Mouse (Mus musculus) C2C12 (cell line): ENCODE results near the gene Dppa3. TPM values are rescaled to one million over a fixed set of nuclear protein-coding genes. Genes with fewer than 3 reads are reported as not detected.

ENCODE experiments used
- H3K27me3 ChIP-seq: one replicate; pipeline ENCODE4 v1.6.1; 2011; ENCODE audit not compliant: control insufficient read depth, insufficient read depth, insufficient read length
- H3K36me3 ChIP-seq: one replicate; pipeline ENCODE4 v1.6.1; 2011; ENCODE audit not compliant: control insufficient read depth, insufficient read depth
- H3K4me3 ChIP-seq: one replicate; pipeline ENCODE4 v1.5.1; 2011; ENCODE audit warnings: mild to moderate bottlenecking, control low read depth; ENCODE audit not compliant: poor library complexity, insufficient read depth, severe bottlenecking
- H3K79me2 ChIP-seq: one replicate; pipeline ENCODE4 v1.6.1; 2011; ENCODE audit not compliant: control insufficient read depth, insufficient read depth
- H3K79me3 ChIP-seq: one replicate; pipeline ENCODE4 v1.6.1; 2011; ENCODE audit warnings: low read depth, control low read depth
- H3ac ChIP-seq: one replicate; pipeline ENCODE3; 2011; ENCODE audit warnings: low read depth; ENCODE audit not compliant: control insufficient read depth, insufficient read length
- CEBPB ChIP-seq: IDR thresholded peaks from one replicate; pipeline ENCODE4 v1.6.1; 2011; ENCODE audit warnings: low read depth, mild to moderate bottlenecking, control low read depth, moderate library complexity
- CTCF ChIP-seq: IDR thresholded peaks from one replicate; pipeline ENCODE4 v1.5.1; 2011; ENCODE audit not compliant: control insufficient read depth, insufficient read depth, insufficient read length
- FOSL1 ChIP-seq: IDR thresholded peaks from one replicate; pipeline ENCODE4 v1.8.0; 2011; ENCODE audit warnings: mild to moderate bottlenecking, low read length; ENCODE audit not compliant: poor library complexity, insufficient read depth, severe bottlenecking
- MAX ChIP-seq: IDR thresholded peaks from one replicate; pipeline ENCODE4 v1.6.1; 2011; ENCODE audit warnings: mild to moderate bottlenecking, control low read depth
- MYOD1 ChIP-seq: IDR thresholded peaks from one replicate; pipeline ENCODE4 v1.6.1; 2011; ENCODE audit warnings: low read depth; ENCODE audit not compliant: control insufficient read depth, insufficient read length
- MYOG ChIP-seq: IDR thresholded peaks from one replicate; pipeline ENCODE4 v1.6.1; 2011; ENCODE audit not compliant: control insufficient read depth, insufficient read length; ENCODE audit errors: extremely low read depth
- USF1 ChIP-seq: IDR thresholded peaks from one replicate; pipeline ENCODE4 v1.6.1; 2011; ENCODE audit warnings: low read depth, mild to moderate bottlenecking, control low read depth, moderate library complexity
- polyA plus RNA-seq: library from polyadenylated mRNA; unstranded; fragments of >200 nt; fragmentation: generic; extraction: Trizol; gene quantifications from one replicate; pipeline ENCODE4 v1.2.1, GENCODE M21; 2012; ENCODE audit warnings: missing spikeins

Gene Dppa3
- polyA plus RNA-seq, 1 experiment, result not detected

GRCm38 (mm10) chr6:122665866-122666265, 39.7 kb downstream of the Dppa3 start:
- Histone ChIP-seq H3ac (no peak overlapping the region), H3K36me3 (no peaks in the 10 kb centered on the region), H3K4me3 (no peak overlapping the region), H3K79me2 (no peaks in the 10 kb centered on the region), H3K27me3 (peaks cover 48% of the 10 kb centered on the region), H3K79me3 (no peaks in the 10 kb centered on the region)
- TF ChIP-seq CEBPB (no peak), MAX (no peak), FOSL1 (no peak), CTCF (no peak)

- peaks cover 34% of the 10 kb centered on the region for H3K27me3 ChIP-seq
- H3K79me3 ChIP-seq, result no peaks in the 10 kb centered on the region
- H3K36me3 ChIP-seq, result no peaks in the 10 kb centered on the region
- H3K79me2 ChIP-seq, result no peaks in the 10 kb centered on the region
- no peak overlapping the region for H3ac ChIP-seq
- TF ChIP-seq MYOD1 (no peak), MAX (no peak), USF1 (no peak), CTCF (no peak), CEBPB (no peak), MYOG (no peak), FOSL1 (no peak)
- no peak overlapping the region for H3K4me3 ChIP-seq
These were observed 41.5 kb downstream of the Dppa3 start for GRCm38 (mm10) chr6:122667715-122668114.

- H3K27me3 ChIP-seq, result peaks cover 23% of the 10 kb centered on the region
- H3K79me3 ChIP-seq, result no peaks in the 10 kb centered on the region
- no peaks in the 10 kb centered on the region for H3K79me2 ChIP-seq
- H3K4me3 ChIP-seq, result no peak overlapping the region
- H3ac ChIP-seq, result no peak overlapping the region
- H3K36me3 ChIP-seq, result no peaks in the 10 kb centered on the region
- TF ChIP-seq FOSL1, result no peak
- no peak for TF ChIP-seq MYOD1
These were observed 42.6 kb downstream of the Dppa3 start for GRCm38 (mm10) chr6:122668823-122669222.

- H3K4me3 ChIP-seq, result no peak overlapping the region
- TF ChIP-seq CTCF, result peak; percentile 93
- TF ChIP-seq FOSL1, result no peak
- no peak for TF ChIP-seq CEBPB
- TF ChIP-seq MAX, result peak; percentile 30
- H3ac ChIP-seq, result no peak overlapping the region
- H3K27me3 ChIP-seq, result peaks cover 18% of the 10 kb centered on the region
- no peaks in the 10 kb centered on the region for H3K79me2 ChIP-seq
- no peaks in the 10 kb centered on the region for H3K79me3 ChIP-seq
- H3K36me3 ChIP-seq, result no peaks in the 10 kb centered on the region
These were observed 43.4 kb downstream of the Dppa3 start for GRCm38 (mm10) chr6:122669406-122670200.

- no peaks in the 10 kb centered on the region for H3K79me3 ChIP-seq
- no peaks in the 10 kb centered on the region for H3K36me3 ChIP-seq
- H3K4me3 ChIP-seq, result no peak overlapping the region
- H3K79me2 ChIP-seq, result no peaks in the 10 kb centered on the region
- TF ChIP-seq FOSL1, result no peak
- TF ChIP-seq MAX, result no peak
- TF ChIP-seq CEBPB, result no peak
- TF ChIP-seq CTCF, result no peak
- no peak for TF ChIP-seq MYOD1
- no peak for TF ChIP-seq USF1
- no peak for TF ChIP-seq MYOG
- H3K27me3 ChIP-seq, result peaks cover 16% of the 10 kb centered on the region
- no peak overlapping the region for H3ac ChIP-seq
These were observed 44.0 kb downstream of the Dppa3 start for GRCm38 (mm10) chr6:122670201-122670551.

GRCm38 (mm10) chr6:122670841-122671240, 44.6 kb downstream of the Dppa3 start:
- H3K79me2 ChIP-seq, result no peaks in the 10 kb centered on the region
- peaks cover 15% of the 10 kb centered on the region for H3K27me3 ChIP-seq
- no peak overlapping the region for H3ac ChIP-seq
- no peak overlapping the region for H3K4me3 ChIP-seq
- H3K36me3 ChIP-seq, result no peaks in the 10 kb centered on the region
- no peaks in the 10 kb centered on the region for H3K79me3 ChIP-seq
- TF ChIP-seq CTCF, result no peak
- TF ChIP-seq MAX, result no peak
- TF ChIP-seq MYOD1, result no peak
- no peak for TF ChIP-seq MYOG
- no peak for TF ChIP-seq FOSL1
